In genomic region chr14:45700031-45700572, GRCm38 (mm10) we compare ENCODE assay signal across 18 mouse cellular contexts. TPM values are rescaled to one million over a fixed set of nuclear protein-coding genes. Genes with fewer than 3 reads are reported as not detected.
DNase-seq lines count a peak whose midpoint lies in the region.
"Had no signal": no experiment of that assay in that cellular context is flagged by ENCODE, and none has a peak within 500 bp of the region (broad histone marks: within the 10 kb centered on the region; RNA-seq: fewer than 3 reads in every experiment).

No protein-coding gene starts in this region.

- intact Hi-C loops in heart, postnatal 10 days (cut with DNase I) = no loop called here
- intact Hi-C loops in heart, postnatal 36 days (cut with DNase I) = no loop called here

- no peak overlapping the region for H3K27ac ChIP-seq in heart, embryonic 10.5 days
- H3K27ac ChIP-seq: embryonic facial prominence, embryonic 15.5 days; hindbrain, embryonic 13.5 days; hindbrain, postnatal 0 days had no signal

- DNase-seq in adrenal gland, postnatal 10 days = peak; percentile 24
- no peak for DNase-seq in adrenal gland, postnatal 25 days
- peak; percentile 21 to 32 for DNase-seq in heart, postnatal 10 days
- DNase-seq in heart, embryonic 10.5 days (ENCODE audit: low spot score) = no peak
- DNase-seq in NIH3T3 (ENCODE audit: low read depth) = peak; percentile 21
- DNase-seq in heart, postnatal 36 days = peak; percentile 7 to 13
- no peak for DNase-seq in gastrocnemius, adult 8-10 months (ENCODE audit: low spot score in 2 of 2)
- no peak for DNase-seq in layer of hippocampus, postnatal 10 days (ENCODE audit: low spot score in 2 of 2)
- DNase-seq: cerebellum, adult 11 months; cerebellum, adult 8-10 months; cerebellum, postnatal 14 days; embryo, embryonic 11 days; gastrocnemius, postnatal 25 days; kidney, adult 18-20 months had no signal

- WGBS in heart, embryonic 10.5 days = 69% methylated on average over 6 of the region's 6 CpGs

- H3K27me3 ChIP-seq in heart, embryonic 10.5 days (ENCODE audit: insufficient read depth, poor library complexity, severe bottlenecking) = no peaks in the 10 kb centered on the region
- H3K27me3 ChIP-seq: embryonic facial prominence, embryonic 15.5 days; hindbrain, embryonic 13.5 days had no signal

- H3K4me3 ChIP-seq in heart, embryonic 10.5 days = no peak overlapping the region
- H3K4me3 ChIP-seq: embryonic facial prominence, embryonic 15.5 days; erythroblast, embryonic 14.5 days; hindbrain, embryonic 13.5 days had no signal

- H3K36me3 ChIP-seq in heart, embryonic 10.5 days = no peaks in the 10 kb centered on the region
- H3K36me3 ChIP-seq: embryonic facial prominence, embryonic 15.5 days; hindbrain, embryonic 13.5 days had no signal

- 0 out of 2 replicates have a peak, but pooled peaks cover 4% of the 10 kb centered on the region for H3K9me3 ChIP-seq in heart, embryonic 10.5 days
- H3K9me3 ChIP-seq: embryonic facial prominence, embryonic 15.5 days; hindbrain, embryonic 13.5 days had no signal

- no peaks in the 10 kb centered on the region for H3K4me1 ChIP-seq in heart, embryonic 10.5 days
- H3K4me1 ChIP-seq: embryonic facial prominence, embryonic 15.5 days; hindbrain, embryonic 13.5 days had no signal

RNA-seq across cellular contexts. Expression of gene Ddhd1, which starts 42.2 kb away (rescaled TPM):
- 10 to 100 TPM; 19.3 to 32.5 TPM for total RNA-seq in adrenal gland, postnatal 10 days (2021)
- total RNA-seq in adrenal gland, postnatal 25 days (2021) = 22.4 and 23.4 TPM in 2 replicates
- total RNA-seq in heart, postnatal 10 days (2021) = 10 to 100 TPM; 12.7 TPM
- 9.5 and 10.0 TPM in 2 replicates for polyA plus RNA-seq in heart, embryonic 10.5 days (2016; fragmentation: Nextera tagmentation; extraction: Ambion mirVana)
- 1 to 10 TPM; 8.6 to 9.3 TPM for total RNA-seq in heart, postnatal 36 days (2021)
- 1 to 10 TPM; 1.2 to 2.8 (median 1.5) TPM for total RNA-seq in gastrocnemius, adult 8-10 months (2022)
- total RNA-seq in layer of hippocampus, postnatal 10 days (2021) = 10 to 100 TPM; 67.5 to 74.4 TPM

Comparison
In these comparisons a context has a peak if more than half of its experiments do, and no peak if none do; other contexts are left out.
1. DNase-seq: peak in adrenal gland, postnatal 10 days (single experiment), heart, postnatal 10 days (2 of 2), NIH3T3 (single experiment) and heart, postnatal 36 days (2 of 2); none in adrenal gland, postnatal 25 days (single experiment), heart, embryonic 10.5 days (single experiment), gastrocnemius, adult 8-10 months (0 of 2) and layer of hippocampus, postnatal 10 days (0 of 2).